Mouse (Mus musculus) E14TG2a.4 (cell line): ENCODE results near the gene Napb.
"Not testable (repeated sequence)": the region's sequence is repeated elsewhere in the genome, so short reads cannot be mapped to it uniquely, and the experiment has no call there.

Source experiments
- CTCF ChIP-seq: conservative IDR thresholded peaks from 2 replicates; pipeline ENCODE4 v1.5.1; 2014; ENCODE audit warnings: low read length
- POU5F1 ChIP-seq: IDR thresholded peaks from 2 replicates; pipeline ENCODE4 v1.6.1; 2014; ENCODE audit warnings: low read length, borderline replicate concordance

DNA sequence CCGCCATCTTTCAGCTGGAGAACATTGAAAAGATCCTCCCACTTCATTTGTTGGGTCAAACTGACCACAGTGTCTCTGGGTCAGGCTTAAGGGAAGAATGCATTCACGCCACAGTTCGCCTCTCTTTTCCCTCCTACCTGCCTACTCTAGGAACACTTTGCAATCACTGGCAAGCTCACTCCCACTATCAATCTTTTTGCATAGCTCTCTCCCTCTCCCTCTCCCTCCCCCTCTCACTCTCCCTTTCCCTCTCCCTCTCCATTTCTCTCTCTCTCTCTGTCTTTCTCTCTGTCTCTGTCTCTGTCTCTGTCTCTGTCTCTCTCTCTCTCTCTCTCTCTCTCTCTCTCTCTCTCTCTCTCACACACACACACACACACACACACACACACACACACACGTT lies 39.1 kb upstream of the Napb start, which contains the start of gene Cst11:
- TF ChIP-seq CTCF, POU5F1: not testable (repeated sequence)
